Mouse (Mus musculus): ENCODE results near the gene Setd1b.
A peak's percentile ranks its signal among the peaks of the same experiment; 100 is the strongest.

The Setd1b gene

DNA sequence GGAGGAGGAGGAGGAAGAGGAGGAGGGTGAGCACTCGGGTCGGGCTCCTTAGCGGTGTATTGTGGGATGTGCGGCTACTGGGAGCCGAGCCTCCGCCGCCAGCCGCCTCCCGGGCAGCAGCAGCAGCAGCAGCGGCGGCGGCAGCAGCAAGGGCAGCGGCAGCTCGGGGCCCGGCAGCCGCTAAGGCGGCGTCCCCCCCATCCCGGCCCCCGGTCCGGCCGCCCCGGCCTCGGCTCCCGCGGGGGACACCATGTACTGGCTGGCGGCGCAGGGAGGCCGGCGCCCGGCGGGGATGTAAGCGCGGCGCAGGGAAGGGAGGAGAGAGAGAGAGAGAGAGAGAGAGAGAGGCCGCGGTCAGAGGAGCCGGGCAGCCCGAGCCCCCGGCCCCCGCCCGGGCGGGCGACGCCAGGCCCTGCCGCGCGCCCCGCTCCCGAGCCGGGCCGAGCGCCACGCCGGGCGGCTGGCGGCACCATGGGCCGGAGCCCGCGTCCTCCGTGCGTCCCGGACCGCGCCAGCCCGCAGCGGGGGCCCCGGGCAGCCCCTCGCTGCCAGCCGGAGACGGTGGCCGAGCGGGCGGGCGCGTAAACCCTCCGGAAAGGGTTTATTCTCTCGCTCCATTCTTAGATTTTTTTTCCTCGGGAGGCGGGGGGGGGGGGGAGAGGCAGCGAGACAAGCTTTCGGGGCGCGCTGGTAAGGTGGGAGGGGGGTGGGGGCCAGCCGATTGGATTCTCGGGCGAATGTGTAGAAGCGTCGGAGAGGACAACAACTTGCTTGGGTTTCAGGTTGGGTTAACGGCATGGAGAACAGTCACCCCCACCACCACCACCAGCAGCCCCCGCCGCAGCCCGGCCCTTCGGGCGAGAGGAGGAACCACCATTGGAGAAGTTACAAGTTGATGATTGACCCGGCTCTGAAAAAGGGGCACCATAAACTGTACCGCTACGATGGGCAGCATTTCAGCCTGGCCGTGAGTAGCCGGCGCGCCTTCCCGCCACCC, at the start of gene Setd1b:
Gene Setd1b, plus strand, starts transcription at position 33 of the 997 bp plus-strand sequence.
- DNase-seq, result peak; percentile 72 to 83

DNA sequence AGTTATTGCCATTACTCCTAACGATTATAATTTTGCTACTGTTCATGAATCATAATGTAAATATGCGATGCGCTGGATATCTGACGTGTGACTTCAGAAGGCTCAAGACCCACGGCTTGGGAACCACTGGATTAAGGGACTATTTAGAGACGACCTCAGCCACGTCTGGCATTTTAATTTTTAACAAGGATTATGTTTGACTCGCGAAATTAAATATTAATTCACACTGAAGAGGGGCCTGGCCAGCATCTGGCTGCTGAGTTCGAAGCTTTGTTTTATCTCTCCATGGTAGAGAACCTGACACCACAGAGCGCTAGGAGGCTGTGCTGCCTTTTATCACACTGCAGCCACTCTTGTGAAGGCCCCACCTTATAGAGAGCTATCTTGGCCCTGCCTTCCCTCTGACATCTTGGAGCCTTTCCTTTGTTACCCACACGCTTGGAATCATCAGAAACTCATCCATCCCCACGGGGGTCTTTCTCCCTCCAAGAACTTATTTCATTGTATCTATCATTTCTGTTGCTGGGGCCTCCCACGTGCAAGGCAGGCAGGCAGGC, 48.8 kb upstream of the Setd1b start:
- no peak for DNase-seq

DNA sequence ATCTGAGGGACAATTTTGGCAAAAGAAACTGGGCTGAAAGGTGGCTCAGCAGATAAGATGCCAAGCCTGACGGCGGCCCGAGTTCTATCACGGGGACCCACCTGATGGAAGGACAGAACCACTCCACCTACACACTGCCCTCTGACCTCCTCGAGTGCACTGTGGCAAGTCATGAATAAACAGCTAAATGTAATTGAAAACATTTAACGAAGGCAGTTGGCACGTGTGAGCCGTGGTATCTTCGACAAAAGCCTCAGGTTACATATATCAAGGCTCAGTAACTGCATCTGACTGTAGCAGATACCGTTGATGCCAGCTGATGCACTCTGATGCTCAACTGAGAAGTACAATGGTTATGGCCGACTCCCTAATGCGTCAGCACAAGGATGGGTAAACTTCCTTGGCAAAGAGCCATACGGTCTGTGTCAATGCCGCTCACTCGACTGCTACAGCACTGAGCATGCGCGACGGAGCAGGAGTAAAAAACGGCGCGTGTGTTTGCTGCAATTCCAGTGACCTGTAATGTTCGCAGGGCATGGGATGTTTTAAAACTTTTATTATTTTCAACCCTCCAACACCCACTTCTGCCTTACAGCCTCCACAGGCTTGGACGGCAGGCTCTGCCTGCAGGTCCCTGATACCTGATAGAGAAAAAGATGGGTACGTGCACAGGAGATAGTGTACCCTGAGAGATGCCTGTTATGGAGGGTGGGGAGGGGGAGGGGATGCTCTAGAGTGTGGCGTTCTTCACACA, 47.6 kb upstream of the Setd1b start:
- no peak for DNase-seq

DNA sequence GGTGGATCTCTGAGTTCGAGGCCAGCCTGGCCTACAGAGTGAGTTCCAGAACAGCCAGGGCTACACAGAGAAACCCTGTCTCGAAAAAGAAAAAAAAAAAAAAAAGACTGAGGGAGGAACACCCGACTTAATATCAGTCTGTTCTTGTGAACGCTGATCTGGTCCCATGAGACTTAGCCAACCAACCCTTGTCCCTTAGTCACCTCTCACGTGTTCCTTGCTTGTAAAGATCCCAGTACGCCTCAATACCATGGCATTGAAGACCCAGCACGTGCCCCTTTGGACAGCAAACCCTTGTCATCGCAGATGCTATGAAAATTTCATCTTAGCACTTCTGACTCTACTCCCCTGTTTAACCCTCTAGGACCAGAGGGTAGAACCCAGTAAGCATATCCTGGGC, 45.7 kb upstream of the Setd1b start:
- DNase-seq, result no peak

DNA sequence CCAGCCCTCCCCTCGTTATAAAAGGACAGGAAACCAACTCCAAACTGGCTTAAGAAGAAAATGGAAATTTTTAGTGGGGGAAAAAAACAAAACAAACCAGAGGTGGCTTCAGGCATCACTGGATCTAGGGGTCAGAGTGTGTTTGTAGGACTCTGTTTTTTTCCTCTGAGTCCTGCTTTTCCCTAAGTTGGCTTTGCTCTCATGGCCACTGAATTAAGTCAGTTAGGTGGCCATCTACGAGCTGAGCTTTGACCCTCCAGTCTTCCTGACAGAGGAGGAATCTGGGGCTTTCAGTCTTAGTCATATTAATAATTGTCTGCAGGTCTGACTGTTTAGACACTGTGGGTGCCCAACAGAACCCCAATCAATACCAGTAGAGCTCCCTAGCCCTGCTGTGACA, 43.5 kb upstream of the Setd1b start:
- DNase-seq, result no peak

- DNase-seq, result no peak
These were observed 39.6 kb upstream of the Setd1b start for GRCm38 (mm10) chr5:123102376-123102775.

DNA sequence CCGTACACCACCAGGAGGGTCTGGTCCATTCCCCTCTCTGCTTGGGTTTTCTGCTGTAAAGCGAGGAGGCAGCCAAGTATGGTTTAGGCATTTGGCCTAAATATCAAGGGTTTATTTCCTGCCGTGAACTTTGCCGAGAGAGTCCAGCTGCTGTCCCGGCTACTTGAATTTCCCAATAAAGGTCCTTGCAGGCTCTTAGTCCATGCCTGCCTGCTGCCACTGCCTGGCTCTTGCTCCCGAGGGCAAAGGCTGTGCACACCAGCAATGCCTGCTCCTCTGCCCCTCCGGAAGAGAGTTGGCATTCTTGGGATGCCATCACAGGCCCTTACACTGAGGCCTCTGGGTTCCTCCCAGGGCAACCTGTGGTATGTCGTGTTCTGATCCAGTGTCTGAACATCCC, 38.4 kb upstream of the Setd1b start:
- DNase-seq, result no peak

- DNase-seq, result no peak
These were observed 37.2 kb upstream of the Setd1b start for GRCm38 (mm10) chr5:123104769-123105168.

- no peak for DNase-seq
These were observed 32.4 kb upstream of the Setd1b start for GRCm38 (mm10) chr5:123109452-123110203.

- DNase-seq, result no peak
These were observed 31.7 kb upstream of the Setd1b start for GRCm38 (mm10) chr5:123110296-123110721.

DNA sequence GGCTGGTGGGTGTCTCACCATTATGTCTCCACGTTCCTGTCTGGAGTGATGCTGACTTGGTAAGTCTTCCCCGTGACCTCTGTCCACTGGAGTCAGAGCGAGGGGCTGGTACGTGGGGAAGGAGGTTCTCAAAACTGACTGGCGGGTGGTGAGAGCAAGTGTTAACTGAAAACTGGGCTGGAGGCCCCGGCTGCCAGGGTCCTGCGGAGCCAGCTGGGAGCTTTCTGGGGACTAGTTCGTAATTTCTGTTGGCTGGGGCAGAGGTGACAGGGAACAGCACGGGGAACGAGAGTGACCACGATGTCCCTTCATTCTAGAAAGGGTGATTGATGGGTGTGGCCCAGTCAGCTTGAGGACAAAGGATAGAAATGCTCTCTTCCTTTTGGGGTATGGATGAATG, 27.9 kb upstream of the Setd1b start:
- no peak for DNase-seq

- DNase-seq, result peak; percentile 54 to 58
These were observed 27.1 kb upstream of the Setd1b start for GRCm38 (mm10) chr5:123114924-123115323.

GRCm38 (mm10) chr5:123116080-123116479, 25.9 kb upstream of the Setd1b start:
- DNase-seq, result no peak

- peak; percentile 82 to 84 for DNase-seq
These were observed 24.7 kb upstream of the Setd1b start for GRCm38 (mm10) chr5:123117257-123117656.

- no peak for DNase-seq
These were observed 24.2 kb upstream of the Setd1b start for GRCm38 (mm10) chr5:123117773-123118172.

DNA sequence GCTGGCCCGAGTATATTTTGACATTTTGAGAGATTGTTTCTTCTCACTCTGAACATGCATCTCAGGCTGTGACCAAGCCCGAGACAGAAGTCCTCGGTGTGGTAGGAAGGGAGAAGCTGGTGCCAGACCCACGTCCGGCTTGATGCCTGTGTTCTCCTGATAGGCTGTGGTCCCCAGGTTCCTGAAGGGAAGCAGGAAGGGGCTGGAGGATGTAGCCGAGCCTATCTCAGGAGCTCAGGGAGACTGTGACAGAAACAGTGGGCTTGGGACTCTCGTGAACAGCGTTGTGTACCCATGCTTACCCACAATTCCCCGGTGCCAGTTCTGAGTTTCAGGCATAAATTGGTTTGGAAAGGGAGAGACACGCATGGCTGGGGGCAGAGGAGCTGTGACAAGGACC, 23.2 kb upstream of the Setd1b start:
- DNase-seq, result no peak

DNA sequence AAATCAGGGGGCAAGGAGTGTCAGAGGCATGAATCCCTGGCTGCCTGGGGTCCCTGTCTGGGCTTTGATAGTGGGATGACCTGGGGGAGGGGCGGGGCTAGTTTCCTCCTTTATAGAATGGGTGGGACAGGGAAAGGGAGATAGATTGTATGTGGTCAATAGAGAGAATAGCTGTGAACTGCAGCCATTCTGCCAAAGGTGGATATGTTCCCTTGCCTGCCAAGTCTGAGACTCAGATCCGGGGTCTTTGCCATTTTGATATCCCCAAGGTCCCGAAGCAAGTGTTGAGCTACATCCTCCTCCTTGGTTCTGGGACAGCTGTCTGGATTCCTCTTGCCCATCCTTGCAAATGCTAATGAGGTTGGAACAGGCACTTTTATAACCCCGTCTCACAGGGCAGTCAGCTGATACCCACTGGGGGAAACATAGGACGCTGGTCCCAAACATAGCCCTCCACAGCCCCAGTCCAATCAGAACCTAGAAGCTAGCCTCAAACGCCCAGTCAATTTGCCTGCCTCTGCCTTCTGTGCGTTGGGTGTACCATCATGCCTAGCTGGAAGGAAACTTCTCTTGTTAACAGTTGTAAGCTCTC, 21.3 kb upstream of the Setd1b start:
- no peak for DNase-seq

DNA sequence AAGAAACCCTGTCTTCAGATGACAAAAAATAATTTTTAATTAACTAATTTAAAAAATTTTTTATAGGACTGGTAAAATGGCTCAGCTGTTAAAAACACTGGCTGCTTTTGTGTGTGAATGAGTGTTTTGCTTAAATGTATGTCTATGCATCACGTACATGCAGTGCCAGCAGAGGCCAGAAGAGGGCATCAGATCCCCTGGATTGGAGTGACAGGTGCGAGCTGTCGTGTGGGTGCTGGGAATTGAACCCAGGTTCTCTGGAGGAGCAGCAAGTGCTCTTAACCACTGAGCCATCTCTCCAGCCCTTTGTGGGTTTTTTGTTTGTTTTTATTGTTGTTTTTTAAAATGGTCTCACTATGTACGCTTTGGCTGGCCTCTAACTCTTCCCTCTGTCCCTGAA, 19.8 kb upstream of the Setd1b start:
- DNase-seq, result peak; percentile 42 to 46

- DNase-seq, result no peak
These were observed 16.9 kb upstream of the Setd1b start for GRCm38 (mm10) chr5:123125105-123125504.

GRCm38 (mm10) chr5:123125638-123126406, 16.2 kb upstream of the Setd1b start:
- DNase-seq, result peak; percentile 69 to 80

- no peak for DNase-seq
These were observed 15.0 kb upstream of the Setd1b start for GRCm38 (mm10) chr5:123127031-123127430.

Data from thymus, postnatal 36 days (tissue).